Mouse (Mus musculus) forebrain, embryonic 12.5 days (tissue): ENCODE results near the gene Olfr1241. TPM values are rescaled to one million over a fixed set of nuclear protein-coding genes. Genes with fewer than 3 reads are reported as not detected.

Experiments used
- ATAC-seq: fragments of 200-750 bp; cut with Nextera tagmentation; 2 replicates; pipeline ENCODE4 v1.8.0; 2017; ENCODE audit warnings: moderate TSS enrichment; ENCODE audit not compliant: low FRiP score
- H3K27ac ChIP-seq: fragments of 300-500 bp; sonication (generic); 2 replicates; pipeline ENCODE4 v1.5.1; 2016; ENCODE audit warnings: mild to moderate bottlenecking
- H3K27me3 ChIP-seq: fragments of 300-500 bp; sonication (generic); 2 replicates; pipeline ENCODE4 v1.6.1; 2016; ENCODE audit warnings: mild to moderate bottlenecking
- H3K36me3 ChIP-seq: fragments of 300-500 bp; sonication (generic); replicated peaks from 2 replicates; pipeline ENCODE4 v1.6.1; 2016; ENCODE audit warnings: mild to moderate bottlenecking
- H3K4me1 ChIP-seq: fragments of 300-500 bp; sonication (generic); 2 replicates; pipeline ENCODE4 v1.6.1; 2016
- H3K4me2 ChIP-seq: fragments of 300-500 bp; sonication (generic); 2 replicates; pipeline ENCODE4 v1.6.1; 2016; ENCODE audit warnings: mild to moderate bottlenecking, moderate library complexity
- H3K4me3 ChIP-seq: fragments of 300-500 bp; sonication (generic); replicated peaks from 2 replicates; pipeline ENCODE4 v1.5.1; 2016; ENCODE audit warnings: mild to moderate bottlenecking
- H3K9ac ChIP-seq: fragments of 300-500 bp; sonication (generic); 2 replicates; pipeline ENCODE4 v1.6.1; 2016; ENCODE audit warnings: mild to moderate bottlenecking
- H3K9me3 ChIP-seq: fragments of 300-500 bp; sonication (generic); 2 replicates; pipeline ENCODE4 v1.6.1; 2016
- WGBS: fragments of 180-500 bp; shearing (Covaris S2); methylation state at CpG from one replicate; pipeline ENCODE4 v1.1.7; 2016; 5-methylcytosine and 5-hydroxymethylcytosine counted together
- polyA plus RNA-seq: library from polyadenylated mRNA; unstranded; fragments of >200 nt; fragmentation: Nextera tagmentation; extraction: Ambion mirVana; gene quantifications from 2 replicates; pipeline ENCODE4 v1.2.1, GENCODE M21; 2016

The Olfr1241 gene
- not detected in 2 replicates for polyA plus RNA-seq

GRCm38 (mm10) chr2:89487026-89487425, at the start of gene Olfr1241:
Olfr1241 (minus strand) TSS chr2:89487126.
- Histone ChIP-seq H3K4me1 (no peaks in the 10 kb centered on the region), H3K4me3 (no peak within 1 kb of the TSS)

GRCm38 (mm10) chr2:89531387-89531786, 44.5 kb upstream of the Olfr1241 start, which contains the start of gene Olfr1243:
Olfr1243 (minus strand) TSS chr2:89531487.
- no peak for ATAC-seq
- Histone ChIP-seq H3K4me2 (no peak within 1 kb of the TSS), H3K9ac (no peak within 1 kb of the TSS), H3K9me3 (no peaks in the 10 kb centered on the region), H3K36me3 (no peaks in the 10 kb centered on the region), H3K27me3 (no peaks in the 10 kb centered on the region), H3K4me3 (no peak within 1 kb of the TSS), H3K4me1 (no peaks in the 10 kb centered on the region), H3K27ac (no peak within 1 kb of the TSS)
- 85% methylated on average over 1 of the region's 1 CpGs for WGBS

More at GRCm38 (mm10) chr2:89487026-89487425, at the start of gene Olfr1241:
- Histone ChIP-seq H3K27ac (no peak within 1 kb of the TSS), H3K9me3 (no peaks in the 10 kb centered on the region), H3K4me2 (no peak within 1 kb of the TSS), H3K27me3 (no peaks in the 10 kb centered on the region), H3K36me3 (no peaks in the 10 kb centered on the region), H3K9ac (no peak within 1 kb of the TSS)
- no peak for ATAC-seq

DNA sequence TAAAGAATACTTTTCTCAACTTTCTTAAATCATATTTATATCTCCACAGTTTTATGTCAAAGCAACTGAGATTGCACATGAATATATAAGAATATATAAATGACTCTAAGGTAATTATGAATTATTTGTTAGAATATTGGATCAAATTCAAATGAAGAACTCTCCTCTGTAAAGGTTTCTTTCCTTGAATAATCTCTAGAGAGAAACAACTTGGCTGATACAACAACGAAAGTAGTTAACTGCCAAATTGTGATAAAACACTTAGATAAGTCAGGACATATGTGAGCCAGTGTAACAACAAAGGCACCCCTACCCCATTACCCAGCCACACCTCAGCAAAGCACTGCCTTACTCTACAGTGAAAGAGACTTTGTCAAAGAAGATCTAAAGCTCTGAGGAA, 11.3 kb upstream of the Olfr1241 start, which contains the start of gene Olfr1242:
TSS of gene Olfr1242 (minus strand) at position 101 of the 400 bp plus-strand sequence.
- Histone ChIP-seq H3K9me3 (no peaks in the 10 kb centered on the region), H3K4me3 (no peak within 1 kb of the TSS), H3K36me3 (no peaks in the 10 kb centered on the region), H3K4me1 (no peaks in the 10 kb centered on the region), H3K4me2 (no peak within 1 kb of the TSS), H3K9ac (no peak within 1 kb of the TSS), H3K27me3 (no peaks in the 10 kb centered on the region), H3K27ac (no peak within 1 kb of the TSS)
- 87% methylated on average over 1 of the region's 1 CpGs for WGBS
- ATAC-seq = no peak

DNA sequence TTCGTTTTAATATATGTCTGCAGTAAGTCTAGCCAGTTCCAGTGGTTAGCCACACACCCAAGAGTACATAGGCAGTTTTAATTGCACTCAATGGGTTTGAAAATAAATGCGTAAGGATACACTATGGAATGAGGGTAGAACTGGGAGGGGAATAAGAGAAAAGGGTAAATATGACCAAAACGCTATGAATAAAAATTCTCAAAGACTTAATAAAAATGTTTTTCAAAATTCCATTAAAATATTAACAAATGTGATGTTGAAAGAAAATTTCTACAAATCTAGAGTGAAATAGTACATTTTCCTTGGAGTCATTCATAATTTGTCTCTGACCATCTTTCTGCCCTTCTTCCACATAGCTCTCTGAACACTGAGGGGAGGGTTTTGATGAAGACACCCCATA, 44.0 kb downstream of the Olfr1241 start, which contains the start of gene Olfr1240:
TSS of gene Olfr1240 (minus strand) at position 101 of the 400 bp plus-strand sequence.
- Histone ChIP-seq H3K27ac (no peak within 1 kb of the TSS), H3K4me3 (no peak within 1 kb of the TSS), H3K9ac (no peak within 1 kb of the TSS), H3K27me3 (no peaks in the 10 kb centered on the region), H3K4me1 (no peaks in the 10 kb centered on the region), H3K36me3 (no peaks in the 10 kb centered on the region), H3K4me2 (no peak within 1 kb of the TSS), H3K9me3 (no peaks in the 10 kb centered on the region)
- WGBS = 87% methylated on average over 3 of the region's 3 CpGs
- ATAC-seq = no peak

Other genes with a start within 250 kb of the Olfr1241 start
- gene Olfr1228, start 233.1 kb downstream of the Olfr1241 start, polyA plus RNA-seq = not detected in 2 replicates
- not detected in 2 replicates for gene Olfr1229, start 199.1 kb downstream of the Olfr1241 start, polyA plus RNA-seq
- not detected in 2 replicates for gene Olfr1230, start 189.9 kb downstream of the Olfr1241 start, polyA plus RNA-seq
- gene Olfr1231, start 180.1 kb downstream of the Olfr1241 start, polyA plus RNA-seq = not detected in 2 replicates
- not detected in 2 replicates for gene Olfr1232, start 157.5 kb downstream of the Olfr1241 start, polyA plus RNA-seq
- not detected in 2 replicates for gene Olfr1233, start 144.7 kb downstream of the Olfr1241 start, polyA plus RNA-seq
- not detected in 2 replicates for gene Olfr1234, start 122.3 kb downstream of the Olfr1241 start, polyA plus RNA-seq
- not detected in 2 replicates for gene Olfr1238, start 77.5 kb downstream of the Olfr1241 start, polyA plus RNA-seq
- not detected in 2 replicates for gene Olfr1239, start 66.7 kb downstream of the Olfr1241 start, polyA plus RNA-seq
- gene Olfr1240, start 44.1 kb downstream of the Olfr1241 start, polyA plus RNA-seq = not detected in 2 replicates
- gene Olfr1242, start 11.2 kb upstream of the Olfr1241 start, polyA plus RNA-seq = not detected in 2 replicates
- gene Olfr1243, start 44.4 kb upstream of the Olfr1241 start, polyA plus RNA-seq = not detected in 2 replicates
- not detected in 2 replicates for gene Olfr1245, start 91.3 kb upstream of the Olfr1241 start, polyA plus RNA-seq
- gene Olfr1246, start 106.0 kb upstream of the Olfr1241 start, polyA plus RNA-seq = not detected in 2 replicates
- not detected in 2 replicates for gene Olfr1247, start 127.0 kb upstream of the Olfr1241 start, polyA plus RNA-seq
- not detected in 2 replicates for gene Olfr1248, start 131.1 kb upstream of the Olfr1241 start, polyA plus RNA-seq
- gene Olfr1249, start 147.9 kb upstream of the Olfr1241 start, polyA plus RNA-seq = not detected in 2 replicates
- not detected in 2 replicates for gene Olfr1250, start 174.3 kb upstream of the Olfr1241 start, polyA plus RNA-seq
- gene Olfr1251, start 184.8 kb upstream of the Olfr1241 start, polyA plus RNA-seq = not detected in 2 replicates
- not detected in 2 replicates for gene Olfr1252, start 237.9 kb upstream of the Olfr1241 start, polyA plus RNA-seq